Mouse (Mus musculus) CH12.LX (cell line): ENCODE measurements at regions not wholly inside any gene's neighbourhood (a gene's known extent, or its start where the extent isn't known, plus 50 kb on each side); places are given as distances from the start of the nearest gene placed in this dataset.
A peak's percentile ranks its signal among the peaks of the same experiment; 100 is the strongest.

ENCODE experiments used
- DNase-seq: peaks from one replicate; pipeline ENCODE4 v3.0.0-alpha.2; 2013; ENCODE audit errors: extremely low read depth
- H3K27ac ChIP-seq: 2 replicates; pipeline ENCODE4 v1.5.1; 2012; ENCODE audit warnings: low read depth, mild to moderate bottlenecking, control low read depth, moderate library complexity; ENCODE audit not compliant: insufficient read depth
- H3K27me3 ChIP-seq: replicated peaks from 2 replicates; pipeline ENCODE3; 2012; ENCODE audit warnings: inconsistent platforms
- H3K36me3 ChIP-seq, 2 experiments: replicated peaks in 1 of 2; 2 replicates each; pipeline versions ENCODE3 to v1.6.1; 2012; ENCODE audit warnings: inconsistent platforms in 1 of 2, low read length in 1 of 2, mild to moderate bottlenecking in 1 of 2, mixed read lengths in 1 of 2, moderate library complexity in 1 of 2; ENCODE audit not compliant: control insufficient read depth in 1 of 2, insufficient read depth in 1 of 2
- H3K4me1 ChIP-seq, 2 experiments: 2 replicates each; pipeline ENCODE4 v1.6.1; 2012; ENCODE audit warnings: inconsistent platforms in 1 of 2, moderate library complexity in 1 of 2; ENCODE audit not compliant: insufficient read depth in 2 of 2, control insufficient read depth in 1 of 2
- H3K4me2 ChIP-seq: 2 replicates; pipeline ENCODE4 v1.6.1; 2012; ENCODE audit warnings: low read depth, mild to moderate bottlenecking, control low read depth; ENCODE audit not compliant: poor library complexity, insufficient read depth, severe bottlenecking
- H3K4me3 ChIP-seq, 3 experiments: fragments of 150-350 bp in 1 of 3; sonication (generic) in 1 of 3; replicated peaks in 1 of 3; 2 replicates each; pipeline versions ENCODE3 to v1.5.1; 2011 to 2012; ENCODE audit warnings: low read depth in 2 of 3, low read length in 2 of 3, mild to moderate bottlenecking in 2 of 3, moderate library complexity in 2 of 3, control low read depth in 1 of 3, improper control_type of control experiment in 1 of 3, inconsistent platforms in 1 of 3, mixed read lengths in 1 of 3; ENCODE audit not compliant: poor library complexity in 1 of 3
- H3K79me2 ChIP-seq: replicated peaks from 2 replicates; pipeline ENCODE4 v1.6.1; 2012; ENCODE audit warnings: mild to moderate bottlenecking, moderate library complexity; ENCODE audit not compliant: control insufficient read depth, poor library complexity, insufficient read depth, severe bottlenecking; ENCODE audit errors: extremely low read depth
- H3K9ac ChIP-seq: 2 replicates; pipeline ENCODE4 v1.6.1; 2012; ENCODE audit warnings: low read depth, mild to moderate bottlenecking, control low read depth, moderate library complexity; ENCODE audit not compliant: insufficient read depth
- H3K9me3 ChIP-seq: replicated peaks from 2 replicates; pipeline ENCODE3; 2012; ENCODE audit warnings: low read length, inconsistent platforms, mixed read lengths
- BHLHE40 ChIP-seq: IDR thresholded peaks from 2 replicates; pipeline ENCODE4 v1.6.1; 2011; ENCODE audit warnings: mild to moderate bottlenecking, low read depth, low read length, improper control_type of control experiment
- CHD1 ChIP-seq: IDR thresholded peaks from 2 replicates; pipeline ENCODE4 v1.6.1; 2012; ENCODE audit warnings: low read depth, low read length, improper control_type of control experiment, inconsistent platforms
- CHD2 ChIP-seq: IDR thresholded peaks from 2 replicates; pipeline ENCODE4 v1.6.1; 2011; ENCODE audit warnings: low read length, improper control_type of control experiment
- CTCF ChIP-seq, 2 experiments: IDR thresholded peaks in 1 of 2; conservative IDR thresholded peaks in 1 of 2; 2 replicates each; pipeline ENCODE4 v1.5.1; 2011 to 2012; ENCODE audit warnings: low read depth in 2 of 2, low read length in 2 of 2, improper control_type of control experiment in 1 of 2, inconsistent platforms in 1 of 2, mild to moderate bottlenecking in 1 of 2, moderate library complexity in 1 of 2
- E2F4 ChIP-seq: IDR thresholded peaks from 2 replicates; pipeline ENCODE4 v1.6.1; 2011; ENCODE audit warnings: low read depth, low read length, improper control_type of control experiment; ENCODE audit not compliant: insufficient replicate concordance
- ELF1 ChIP-seq: IDR thresholded peaks from 2 replicates; pipeline ENCODE4 v1.6.1; 2014; ENCODE audit warnings: low read depth, mild to moderate bottlenecking, inconsistent platforms, low read length, improper control_type of control experiment
- EP300 ChIP-seq: IDR thresholded peaks from 2 replicates; pipeline ENCODE4 v1.6.1; 2011; ENCODE audit warnings: low read length, improper control_type of control experiment
- ETS1 ChIP-seq: conservative IDR thresholded peaks from 2 replicates; pipeline ENCODE4 v1.6.1; 2012; ENCODE audit warnings: low read depth, mild to moderate bottlenecking, inconsistent platforms, low read length, improper control_type of control experiment, moderate library complexity
- IRF4 ChIP-seq: IDR thresholded peaks from 2 replicates; pipeline ENCODE4 v1.6.1; 2014; ENCODE audit warnings: low read depth, mild to moderate bottlenecking, inconsistent platforms, low read length, improper control_type of control experiment
- JUN ChIP-seq: IDR thresholded peaks from 2 replicates; pipeline ENCODE4 v1.6.1; 2011; ENCODE audit warnings: low read depth, mild to moderate bottlenecking, low read length, improper control_type of control experiment, moderate library complexity; ENCODE audit not compliant: insufficient read depth
- JUND ChIP-seq: conservative IDR thresholded peaks from 2 replicates; pipeline ENCODE4 v1.6.1; 2011; ENCODE audit warnings: low read depth, low read length, improper control_type of control experiment
- KAT2A ChIP-seq: IDR thresholded peaks from 2 replicates; pipeline ENCODE4 v1.6.1; 2012; ENCODE audit warnings: low read length, improper control_type of control experiment, inconsistent platforms; ENCODE audit not compliant: insufficient replicate concordance
- MAFK ChIP-seq: IDR thresholded peaks from 2 replicates; pipeline ENCODE4 v1.6.1; 2011; ENCODE audit warnings: low read length, improper control_type of control experiment; ENCODE audit not compliant: insufficient replicate concordance
- MAX ChIP-seq: IDR thresholded peaks from 2 replicates; pipeline ENCODE4 v1.6.1; 2011; ENCODE audit warnings: low read length, improper control_type of control experiment
- MAZ ChIP-seq: IDR thresholded peaks from 2 replicates; pipeline ENCODE4 v1.6.1; 2012; ENCODE audit warnings: low read depth, mild to moderate bottlenecking, inconsistent platforms, low read length, improper control_type of control experiment, moderate library complexity
- MEF2A ChIP-seq: IDR thresholded peaks from 2 replicates; pipeline ENCODE4 v1.6.1; 2014; ENCODE audit warnings: low read depth, mild to moderate bottlenecking, inconsistent platforms, low read length, improper control_type of control experiment, borderline replicate concordance
- MXI1 ChIP-seq: IDR thresholded peaks from 2 replicates; pipeline ENCODE4 v1.6.1; 2011; ENCODE audit warnings: mild to moderate bottlenecking, low read depth, low read length, improper control_type of control experiment
- MYC ChIP-seq: IDR thresholded peaks from 2 replicates; pipeline ENCODE4 v1.6.1; 2011; ENCODE audit warnings: low read depth, mild to moderate bottlenecking, improper control_type of control experiment, low read length
- NELFE ChIP-seq: IDR thresholded peaks from 2 replicates; pipeline ENCODE4 v1.6.1; 2011; ENCODE audit warnings: low read depth, low read length, improper control_type of control experiment
- NRF1 ChIP-seq: IDR thresholded peaks from 2 replicates; pipeline ENCODE4 v1.6.1; 2014; ENCODE audit warnings: low read depth, mild to moderate bottlenecking, inconsistent platforms, low read length, improper control_type of control experiment, moderate library complexity
- POLR2A ChIP-seq: IDR thresholded peaks from 2 replicates; pipeline ENCODE4 v1.6.1; 2011; ENCODE audit warnings: low read depth, mild to moderate bottlenecking, improper control_type of control experiment, low read length
- POLR2AphosphoS2 ChIP-seq: IDR thresholded peaks from 2 replicates; pipeline ENCODE4 v1.6.1; 2011; ENCODE audit warnings: low read depth, low read length, improper control_type of control experiment
- RAD21 ChIP-seq: IDR thresholded peaks from 2 replicates; pipeline ENCODE4 v1.6.1; 2011; ENCODE audit warnings: low read depth, mild to moderate bottlenecking, low read length, improper control_type of control experiment, moderate library complexity
- RCOR1 ChIP-seq: conservative IDR thresholded peaks from 2 replicates; pipeline ENCODE4 v1.6.1; 2012; ENCODE audit warnings: low read depth, mild to moderate bottlenecking, inconsistent platforms, low read length, improper control_type of control experiment
- SIN3A ChIP-seq: IDR thresholded peaks from 2 replicates; pipeline ENCODE4 v1.6.1; 2012; ENCODE audit warnings: low read length, improper control_type of control experiment, inconsistent platforms
- SMC3 ChIP-seq: IDR thresholded peaks from 2 replicates; pipeline ENCODE4 v1.6.1; 2011; ENCODE audit warnings: low read depth, low read length, improper control_type of control experiment
- TBP ChIP-seq: conservative IDR thresholded peaks from 2 replicates; pipeline ENCODE4 v1.6.1; 2011; ENCODE audit warnings: low read depth, low read length, improper control_type of control experiment
- TCF12 ChIP-seq: IDR thresholded peaks from 2 replicates; pipeline ENCODE4 v1.6.1; 2014; ENCODE audit warnings: low read depth, mild to moderate bottlenecking, inconsistent platforms, low read length, improper control_type of control experiment
- UBTF ChIP-seq: IDR thresholded peaks from 2 replicates; pipeline ENCODE4 v1.6.1; 2012; ENCODE audit warnings: low read depth, mild to moderate bottlenecking, inconsistent platforms, low read length, improper control_type of control experiment, moderate library complexity
- USF1 ChIP-seq: IDR thresholded peaks from 2 replicates; pipeline ENCODE4 v1.6.1; 2014; ENCODE audit warnings: low read depth, mild to moderate bottlenecking, inconsistent platforms, low read length, improper control_type of control experiment
- USF2 ChIP-seq: conservative IDR thresholded peaks from 2 replicates; pipeline ENCODE4 v1.6.1; 2011; ENCODE audit warnings: low read depth, low read length, improper control_type of control experiment
- ZC3H11A ChIP-seq: IDR thresholded peaks from 2 replicates; pipeline ENCODE4 v1.6.1; 2012; ENCODE audit warnings: low read depth, mild to moderate bottlenecking, inconsistent platforms, low read length, improper control_type of control experiment
- ZKSCAN1 ChIP-seq: IDR thresholded peaks from 2 replicates; pipeline ENCODE4 v1.6.1; 2012; ENCODE audit warnings: low read depth, inconsistent platforms, low read length, improper control_type of control experiment, borderline replicate concordance
- ZMIZ1 ChIP-seq: IDR thresholded peaks from 2 replicates; pipeline ENCODE4 v1.6.1; 2012; ENCODE audit warnings: low read depth, mild to moderate bottlenecking, inconsistent platforms, low read length, improper control_type of control experiment
- ZNF384 ChIP-seq: IDR thresholded peaks from 2 replicates; pipeline ENCODE4 v1.6.1; 2012; ENCODE audit warnings: low read depth, low read length, improper control_type of control experiment, inconsistent platforms
- dilution Hi-C: fragments of 300-500 bp; cut with MboI; formaldehyde crosslinking; loops from 2 replicates; pipeline ENCODE4 v1.14.3; 2020; ENCODE audit warnings: low sequenced_read_pairs; ENCODE audit not compliant: extremely low pct_unique_long_range_greater_than_20kb, extremely low pct_ligation_motif_present
- in situ Hi-C: fragments of 300-500 bp; cut with MboI; formaldehyde crosslinking; loops from 3 replicates; pipeline ENCODE4 v1.14.3; 2019; ENCODE audit warnings: low sequenced_read_pairs, low pct_ligation_motif_present, low pct_unique_long_range_greater_than_20kb, mixed read lengths

DNA sequence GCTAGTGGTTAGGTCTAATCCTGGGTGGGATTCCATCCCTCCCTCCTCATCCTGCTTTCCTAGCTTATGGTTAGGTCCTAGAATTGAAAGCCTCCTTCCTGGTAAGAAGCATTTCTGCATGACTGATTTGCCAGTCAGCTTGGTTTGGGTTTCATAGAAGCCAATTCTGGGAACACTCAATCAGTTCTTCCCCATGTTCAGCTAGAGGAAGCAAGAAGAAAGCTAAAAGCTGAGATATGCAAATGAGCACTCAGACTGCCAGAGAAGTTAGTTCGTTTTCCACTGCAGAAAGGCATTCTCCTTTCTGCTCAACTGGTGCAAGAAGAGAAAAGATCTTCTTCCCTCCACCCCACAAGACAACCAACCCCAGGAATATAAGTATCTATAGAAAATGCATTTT, 457.0 kb upstream of the Vstm2b start (continued):
- TF ChIP-seq ELF1 (no peak), BHLHE40 (peak; percentile 24; the same call in 1 of the 2 replicates), MXI1 (no peak), TBP (no peak)

DNA sequence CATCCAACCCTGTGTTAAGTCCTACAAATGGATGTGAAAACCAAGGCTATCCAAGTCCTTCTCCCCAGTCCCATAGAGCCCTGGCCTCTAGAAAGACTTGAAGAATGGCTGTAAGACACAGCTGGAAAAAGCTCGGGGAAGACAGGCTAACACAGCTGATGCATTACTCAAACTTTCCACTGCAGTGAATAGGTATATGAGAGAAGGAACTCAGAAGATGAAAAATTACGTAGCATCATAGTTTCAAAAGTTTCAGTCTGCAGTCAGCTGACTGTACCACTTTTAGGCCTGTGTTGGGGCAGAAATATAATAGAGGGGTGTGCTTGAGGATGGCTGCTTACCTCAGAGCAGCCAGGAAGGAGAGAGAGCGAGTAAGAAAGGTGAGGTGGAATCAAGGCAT, 456.3 kb upstream of the Vstm2b start:
- dilution Hi-C loops, result no loop called here
- Histone ChIP-seq H3K4me3 (no peak overlapping the region), H3K27me3 (no peaks in the 10 kb centered on the region), H3K27ac (peak overlapping the region; percentile 45), H3K79me2 (no peaks in the 10 kb centered on the region), H3K36me3 (no peaks in the 10 kb centered on the region), H3K9me3 (no peaks in the 10 kb centered on the region), H3K9ac (no peak overlapping the region), H3K4me1 (peaks cover 9 to 34% of the 10 kb centered on the region in 2 experiments; a peak in 3 of 4 replicates), H3K4me2 (no peak overlapping the region)
- TF ChIP-seq SMC3 (no peak), MAX (no peak), MYC (no peak), MEF2A (peak; percentile 70), JUND (peak; percentile 98), UBTF (no peak), ZKSCAN1 (no peak), ETS1 (peak; percentile 100), CTCF (conservative IDR thresholded peaks at IDR 0.05 in 1 of 2, IDR thresholded peaks at IDR 0.05 in 1 of 2; ENCODE audit: low read depth in 2 of 2, low read length in 2 of 2) (no peak), BHLHE40 (peak; percentile 54; the same call in 1 of the 2 replicates), CHD1 (no peak), SIN3A (peak; percentile 60), NRF1 (no peak), RCOR1 (no peak), ZMIZ1 (no peak), MXI1 (no peak), ZNF384 (no peak), TCF12 (peak; percentile 65; the same call in 1 of the 2 replicates), KAT2A (no peak), EP300 (peak; percentile 90), RAD21 (no peak; the same call in none of the 2 replicates), MAFK (no peak; the same call in 1 of the 2 replicates), POLR2A (no peak), IRF4 (peak; percentile 61; the same call in 1 of the 2 replicates), E2F4 (0 out of 2 replicates have a peak, but pooled peaks have one; percentile 31), USF1 (peak; percentile 15), TBP (0 out of 2 replicates have a peak, but pooled peaks have one; percentile 23), MAZ (no peak), JUN (peak; percentile 97), NELFE (no peak), USF2 (0 out of 2 replicates have a peak, but pooled peaks have one; percentile 26), POLR2AphosphoS2 (no peak), CHD2 (0 out of 2 replicates have a peak, but pooled peaks have one; percentile 6), ZC3H11A (no peak)
- peak; percentile 87 for DNase-seq
- in situ Hi-C loops, result no loop called here
